Mouse (Mus musculus) spleen, adult 2 months (tissue): ENCODE measurements around the gene Slc25a19.

Experiments used
- CTCF ChIP-seq: fragments of 200-500 bp; IDR thresholded peaks from 2 replicates; pipeline ENCODE4 v1.5.1; 2011; ENCODE audit warnings: mild to moderate bottlenecking, inconsistent platforms; ENCODE audit not compliant: insufficient read depth, insufficient read length, insufficient replicate concordance; ENCODE audit errors: extremely low read depth
- POLR2A ChIP-seq: fragments of 200-500 bp; IDR thresholded peaks from 2 replicates; pipeline ENCODE4 v1.6.1; 2011; ENCODE audit warnings: low read depth, low read length, inconsistent platforms

DNA sequence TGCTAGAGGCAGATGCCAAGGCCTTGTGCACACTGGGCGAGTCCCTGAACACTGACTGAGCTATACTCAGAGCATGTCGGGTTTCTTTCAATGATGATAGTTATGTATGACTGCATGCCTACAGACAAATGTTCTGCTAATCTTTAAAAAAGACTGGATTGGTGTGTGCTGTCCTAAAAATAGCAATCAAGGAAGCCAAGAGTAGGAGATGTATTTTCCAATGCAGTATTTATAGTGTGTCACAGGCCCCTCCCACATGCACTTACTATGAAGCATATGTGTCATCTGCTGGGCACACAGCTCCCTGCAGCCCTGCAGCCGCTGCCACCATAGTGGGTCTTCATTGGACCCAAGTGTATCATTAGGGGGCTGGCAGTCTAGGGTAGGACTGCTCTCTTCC lies 25.1 kb upstream of the Slc25a19 start:
- TF ChIP-seq CTCF: no peak
- no peak for TF ChIP-seq POLR2A
